Mouse (Mus musculus): ENCODE measurements around the gene Tmem184b.

Tmem184b gene

GRCm38 (mm10) chr15:79369452-79370280 is 33.7 kb downstream of the Tmem184b start:
- DNase-seq (ENCODE audit: extremely low read depth, low read depth, low spot score): no peak

DNA sequence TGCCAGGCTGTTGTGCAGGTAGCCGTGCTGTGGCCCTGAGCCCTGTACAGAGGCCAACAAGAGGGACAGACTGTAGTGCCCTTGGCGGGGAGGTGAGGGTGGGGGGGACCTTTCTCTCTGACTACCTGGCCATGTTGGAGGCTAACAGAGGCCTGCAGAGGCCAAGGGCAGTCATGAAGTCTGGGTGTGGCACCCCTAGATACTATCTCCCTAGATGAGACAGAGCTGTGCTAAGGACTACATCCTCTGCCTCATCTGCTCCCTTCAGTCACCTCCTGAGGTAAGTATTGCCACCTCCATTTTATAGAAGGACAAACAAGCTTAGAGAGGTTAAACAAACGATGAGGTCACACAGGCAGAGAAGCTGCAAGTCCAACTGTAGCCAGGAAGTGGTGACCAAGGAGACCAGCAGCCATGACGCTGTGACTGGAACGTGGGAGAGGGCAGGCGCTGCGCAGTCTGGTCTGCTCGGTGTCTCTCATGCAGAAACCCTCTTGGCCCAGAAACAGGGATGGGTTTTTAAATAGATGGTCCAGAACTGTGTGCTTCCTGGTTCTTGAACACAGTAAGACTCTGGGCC is 34.4 kb downstream of the Tmem184b start:
- DNase-seq (ENCODE audit: extremely low read depth, low read depth, low spot score): no peak

GRCm38 (mm10) chr15:79368313-79368811 is 35.0 kb downstream of the Tmem184b start:
- no peak for DNase-seq (ENCODE audit: extremely low read depth, low read depth, low spot score)

DNA sequence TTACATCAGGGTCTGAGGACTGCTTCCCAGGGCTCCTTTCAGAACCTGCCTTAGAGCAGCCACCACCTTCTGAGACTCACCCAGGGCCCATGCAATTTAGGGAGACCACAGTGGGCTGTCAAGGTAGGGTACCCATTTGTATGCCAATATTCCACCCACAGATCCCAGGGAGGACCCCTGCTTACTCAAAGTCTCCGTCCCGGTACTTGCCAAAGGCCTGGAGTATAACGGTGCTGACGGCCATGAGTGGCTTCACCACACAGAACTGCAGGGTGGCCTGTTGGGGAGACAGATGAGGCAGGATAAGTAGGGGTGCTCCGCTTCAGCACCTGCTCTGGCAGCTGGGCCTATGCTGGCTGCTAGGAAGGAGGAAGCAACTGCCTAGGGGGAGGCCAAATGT is 37.0 kb downstream of the Tmem184b start:
- DNase-seq (ENCODE audit: extremely low read depth, low read depth, low spot score): no peak

DNA sequence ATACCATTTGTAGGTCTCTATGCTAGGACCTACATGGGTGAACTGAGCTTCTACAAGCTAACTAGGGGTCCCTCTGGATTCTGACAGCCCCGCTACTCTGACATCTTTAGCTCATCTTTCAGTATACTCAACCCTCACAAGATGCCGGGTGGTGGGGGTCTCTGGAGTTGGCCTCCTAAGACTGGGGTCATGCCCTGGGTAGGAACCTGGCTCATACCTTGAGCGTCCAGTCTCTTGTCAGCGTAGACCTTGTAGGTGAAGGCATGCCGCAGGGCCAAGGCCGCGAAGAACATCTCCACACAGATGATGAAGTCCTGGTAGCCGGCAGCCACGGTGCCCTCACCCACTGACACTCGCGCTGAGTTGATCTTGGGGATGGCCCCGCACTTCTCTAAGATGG is 38.3 kb downstream of the Tmem184b start:
- no peak for DNase-seq (ENCODE audit: extremely low read depth, low read depth, low spot score)

- no peak for DNase-seq (ENCODE audit: extremely low read depth, low read depth, low spot score)
Observed at GRCm38 (mm10) chr15:79364120-79364519, 39.2 kb downstream of the Tmem184b start.

- no peak for DNase-seq (ENCODE audit: extremely low read depth, low read depth, low spot score)
Observed at GRCm38 (mm10) chr15:79361023-79361422, 42.3 kb downstream of the Tmem184b start.

GRCm38 (mm10) chr15:79360371-79360770 is 43.0 kb downstream of the Tmem184b start:
- DNase-seq (ENCODE audit: extremely low read depth, low read depth, low spot score): no peak

DNA sequence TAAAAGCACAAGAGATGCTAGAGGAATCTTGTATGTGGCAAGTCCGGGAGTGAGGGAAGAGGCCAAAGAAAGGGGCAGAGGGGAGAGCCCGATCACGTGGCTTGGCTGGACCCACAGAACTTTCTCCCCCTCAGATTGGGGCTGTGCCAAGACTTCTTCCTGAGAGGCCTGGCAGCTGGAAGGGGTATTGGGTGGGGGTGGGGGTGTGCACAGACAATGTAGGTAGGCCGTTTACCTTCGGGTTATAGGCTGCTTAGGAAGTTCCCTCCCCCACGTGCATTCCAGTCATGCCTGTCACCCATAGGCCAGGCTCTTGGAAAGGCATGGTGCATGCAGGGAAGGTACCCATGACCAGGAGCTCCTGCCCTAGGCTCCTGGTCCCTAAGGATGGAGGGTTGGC is 43.4 kb downstream of the Tmem184b start:
- DNase-seq (ENCODE audit: extremely low read depth, low read depth, low spot score): no peak

- DNase-seq (ENCODE audit: extremely low read depth, low read depth, low spot score): no peak
Observed at GRCm38 (mm10) chr15:79357974-79358690, 45.2 kb downstream of the Tmem184b start.

DNA sequence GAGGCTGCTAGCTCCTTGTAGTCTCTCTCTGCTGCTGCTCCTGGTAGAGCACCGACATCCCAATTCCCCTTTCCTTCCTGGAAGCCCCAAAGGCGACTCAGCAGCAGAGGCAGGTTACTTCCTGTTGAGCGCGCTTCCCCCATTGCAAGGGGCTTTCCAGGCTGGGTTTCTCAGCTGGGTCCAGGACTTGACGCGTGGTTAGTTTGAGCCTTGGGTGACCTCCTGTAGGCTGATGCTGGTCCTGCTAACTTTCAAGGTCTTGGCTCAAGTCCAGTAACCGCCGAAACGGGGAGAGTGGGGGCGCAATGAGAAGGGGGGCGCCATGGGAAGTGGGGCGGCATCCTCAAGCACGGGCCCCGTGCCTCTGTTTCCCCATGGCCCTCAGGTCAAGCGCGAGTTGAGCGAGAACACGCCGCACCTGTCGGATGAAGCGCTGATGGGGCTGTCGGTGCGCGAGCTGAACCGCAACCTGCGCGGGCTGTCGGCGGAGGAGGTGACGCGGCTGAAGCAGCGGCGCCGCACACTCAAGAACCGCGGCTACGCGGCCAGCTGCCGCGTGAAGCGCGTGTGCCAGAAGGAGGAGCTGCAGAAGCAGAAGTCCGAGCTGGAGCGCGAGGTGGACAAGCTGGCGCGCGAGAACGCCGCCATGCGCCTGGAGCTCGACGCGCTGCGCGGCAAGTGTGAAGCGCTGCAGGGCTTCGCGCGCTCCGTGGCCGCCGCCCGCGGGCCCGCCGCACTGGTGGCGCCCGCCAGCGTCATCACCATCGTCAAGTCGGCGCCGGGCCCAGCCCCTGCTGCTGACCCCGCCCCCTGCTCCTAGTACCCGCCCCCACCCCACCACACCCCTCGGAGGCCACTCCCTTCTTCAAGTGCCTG is 46.1 kb downstream of the Tmem184b start:
- DNase-seq (ENCODE audit: extremely low read depth, low read depth, low spot score): no peak

- no peak for DNase-seq (ENCODE audit: extremely low read depth, low read depth, low spot score)
Observed at GRCm38 (mm10) chr15:79356481-79356880, 46.9 kb downstream of the Tmem184b start.

DNA sequence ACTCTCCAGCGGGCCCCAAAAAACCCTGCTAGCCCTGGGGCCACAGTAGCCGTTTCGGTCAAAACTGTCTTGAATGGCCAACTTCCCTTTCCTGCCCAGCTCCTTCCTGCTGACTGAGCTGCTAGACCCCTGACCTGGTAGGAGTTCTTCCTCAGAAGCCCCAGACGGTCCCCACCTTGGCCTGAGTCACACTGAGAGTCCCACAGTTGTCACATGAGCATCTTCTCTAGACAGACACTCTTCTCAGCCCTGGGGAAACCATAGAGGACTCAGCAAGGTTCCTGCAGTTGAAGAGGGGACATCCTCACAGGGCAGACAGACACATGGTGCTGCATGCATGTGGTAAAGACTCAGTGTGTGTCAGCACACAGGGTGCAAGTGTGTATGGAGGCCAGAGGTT is 48.8 kb downstream of the Tmem184b start:
- DNase-seq (ENCODE audit: extremely low read depth, low read depth, low spot score): no peak

DNA sequence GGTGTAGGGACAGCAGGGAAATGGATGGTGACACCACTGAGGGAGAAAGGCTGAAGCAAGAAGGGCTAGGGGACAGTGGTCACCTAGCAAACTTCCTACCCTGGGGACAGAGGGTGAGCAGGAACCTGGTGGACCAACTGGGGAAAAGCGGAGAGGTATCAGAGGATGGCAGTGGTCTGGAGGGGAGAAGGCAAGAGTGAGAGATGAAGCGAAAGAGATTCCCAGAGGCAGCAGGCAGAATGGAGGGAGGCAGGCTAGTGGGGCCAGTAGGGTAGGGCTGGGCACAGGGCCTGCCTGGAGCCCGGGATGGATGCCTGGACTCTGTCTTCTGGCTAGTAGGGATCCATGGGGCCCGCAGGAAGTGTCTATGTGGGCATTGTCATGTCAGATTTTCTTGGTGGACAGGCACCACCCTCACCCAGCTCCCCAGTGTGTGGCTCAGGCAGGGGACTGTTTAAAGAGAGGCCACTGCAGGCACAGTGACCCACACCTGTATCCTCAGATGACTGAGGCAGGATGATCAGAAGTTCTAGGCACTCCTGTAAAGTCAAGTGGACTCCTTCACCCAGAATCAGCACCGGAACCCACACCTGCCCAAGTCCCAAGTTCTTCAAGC is 49.6 kb downstream of the Tmem184b start:
- DNase-seq (ENCODE audit: extremely low read depth, low read depth, low spot score): no peak

DNA sequence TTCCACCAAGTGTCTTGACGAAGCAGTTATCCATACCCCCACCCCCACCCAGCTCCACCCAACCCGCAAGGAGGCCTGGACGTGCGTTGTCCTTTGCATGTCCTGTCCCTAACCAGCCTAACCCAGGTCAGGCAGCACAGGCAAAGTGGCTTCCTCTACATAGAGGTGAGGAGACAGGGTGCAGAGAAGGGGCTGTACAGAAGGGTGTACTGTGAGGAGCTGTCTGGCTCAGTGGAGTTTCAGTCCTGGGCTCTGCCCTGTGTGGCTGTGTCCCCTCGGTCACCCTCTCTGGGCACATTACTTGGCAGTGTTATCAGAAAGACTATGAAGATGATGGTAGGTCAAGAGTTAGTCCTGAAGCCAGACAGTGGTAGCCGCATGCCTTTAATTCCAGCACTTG is 50.9 kb downstream of the Tmem184b start:
- no peak for DNase-seq (ENCODE audit: extremely low read depth, low read depth, low spot score)

DNA sequence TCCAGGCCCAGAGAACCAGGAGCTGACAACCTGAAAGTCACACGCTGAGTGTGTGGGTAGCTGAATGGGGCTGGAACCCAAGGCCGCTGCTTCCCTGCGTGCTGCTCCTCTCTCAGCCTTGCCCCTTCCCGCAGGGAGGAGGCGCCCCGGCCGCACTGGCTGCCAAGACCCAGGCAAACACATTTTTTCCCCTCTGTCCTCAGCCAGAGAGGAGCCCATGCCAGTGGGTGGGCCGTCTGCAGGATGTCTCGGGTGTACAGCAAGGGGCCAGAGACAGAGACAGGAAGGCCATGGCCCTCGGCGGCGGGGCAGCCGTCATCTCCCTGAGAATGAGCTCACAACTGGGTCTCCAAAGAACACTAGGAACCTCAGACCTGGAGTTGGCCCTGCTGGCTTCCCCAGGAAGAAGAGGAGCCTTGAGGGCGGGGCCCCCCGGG is 52.0 kb downstream of the Tmem184b start:
- DNase-seq (ENCODE audit: extremely low read depth, low read depth, low spot score): no peak

DNA sequence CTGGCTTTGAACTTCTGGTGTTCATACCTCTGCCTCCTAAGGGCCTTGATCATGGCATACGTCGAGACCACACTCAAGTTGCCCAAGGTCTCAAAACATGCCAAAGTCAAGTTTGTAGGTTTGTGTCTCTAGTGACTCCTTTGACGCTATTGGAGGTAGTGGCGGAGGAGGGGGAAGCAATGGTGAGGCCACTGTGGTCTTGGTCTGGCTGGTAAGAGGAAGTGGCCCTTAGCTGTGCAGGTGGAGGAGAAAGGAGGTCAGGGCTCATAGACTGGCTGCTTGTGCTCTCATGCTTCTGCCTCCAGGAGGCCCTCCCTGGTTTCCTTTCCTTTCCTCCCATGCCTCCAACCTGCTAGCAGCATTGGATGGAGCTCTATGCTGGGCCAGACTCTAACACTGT is 52.5 kb downstream of the Tmem184b start:
- no peak for DNase-seq (ENCODE audit: extremely low read depth, low read depth, low spot score)

- DNase-seq (ENCODE audit: extremely low read depth, low read depth, low spot score): no peak
Observed at GRCm38 (mm10) chr15:79348651-79349050, 54.7 kb downstream of the Tmem184b start.

- no peak for DNase-seq (ENCODE audit: extremely low read depth, low read depth, low spot score)
Observed at GRCm38 (mm10) chr15:79347845-79348506, 55.4 kb downstream of the Tmem184b start.

Measured in fat pad, adult 2 months (tissue).